Mouse (Mus musculus) cerebellum, adult 8-10 months (tissue): ENCODE data around the gene RPS10-NUDT3.
"Not testable (repeated sequence)": the region's sequence is repeated elsewhere in the genome, so short reads cannot be mapped to it uniquely, and the experiment has no call there.

ENCODE experiments used
- DNase-seq: peaks from one replicate; pipeline ENCODE4 v3.0.0; 2022

RPS10-NUDT3 gene

DNA sequence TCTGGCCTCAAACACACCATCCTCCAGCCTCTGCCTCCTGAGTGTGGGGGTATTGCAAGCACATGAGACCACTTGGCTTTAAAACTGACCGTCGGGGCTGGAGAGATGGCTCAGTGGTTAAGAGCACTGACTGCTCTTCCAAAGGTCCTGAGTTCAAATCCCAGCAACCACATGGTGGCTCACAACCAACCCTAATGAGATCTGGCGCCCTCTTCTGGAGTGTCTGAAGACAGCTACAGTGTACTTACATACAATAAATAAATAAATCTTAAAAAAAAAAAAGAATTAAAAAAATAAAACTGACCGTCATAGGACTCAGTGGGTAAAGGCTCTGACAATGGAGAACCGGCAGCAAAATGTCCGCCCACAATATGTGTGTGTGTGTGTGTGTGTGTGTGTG lies 4.8 kb upstream of the RPS10-NUDT3 start:
- not testable (repeated sequence) for DNase-seq

DNA sequence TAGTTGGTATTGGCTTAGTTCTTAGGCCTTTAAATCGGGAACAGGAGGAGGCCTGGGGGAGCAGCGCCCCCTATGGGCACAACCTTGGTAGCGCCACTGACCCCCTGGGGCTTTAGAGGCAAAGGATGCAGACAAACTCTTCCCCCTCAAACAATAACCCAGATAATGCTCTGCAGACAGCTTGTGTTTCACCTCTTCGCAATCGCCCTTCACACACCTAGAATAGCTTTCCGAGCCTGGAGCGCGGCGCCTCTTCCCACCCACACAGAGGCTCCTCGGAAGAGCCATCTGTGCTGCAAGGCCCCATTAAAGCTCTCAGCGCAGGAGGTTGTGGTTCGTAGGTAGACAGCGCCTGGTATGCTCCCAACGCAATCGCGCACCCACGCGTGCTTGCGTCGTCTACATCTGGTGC lies 3.9 kb upstream of the RPS10-NUDT3 start:
- DNase-seq: peak; percentile 77

DNA sequence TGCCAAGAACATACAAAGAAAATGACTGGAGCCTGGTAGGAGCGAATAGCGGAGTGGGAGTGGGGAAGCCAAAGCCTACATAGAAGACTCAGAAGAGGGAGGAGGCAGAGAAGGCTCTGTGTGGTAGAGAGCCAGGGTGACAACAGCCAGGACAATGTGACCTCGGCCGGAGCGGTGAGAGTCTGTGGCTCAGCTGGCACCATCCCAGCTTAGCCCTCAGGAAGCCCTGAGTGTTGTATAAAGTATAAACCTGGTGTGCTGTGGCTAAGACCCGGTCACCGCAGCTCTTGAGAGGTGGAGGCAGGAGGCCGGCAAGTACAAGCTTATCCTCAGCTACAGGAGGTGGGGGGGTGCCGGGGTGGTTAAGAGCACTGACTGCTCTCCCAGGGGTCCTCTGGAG lies 2.3 kb upstream of the RPS10-NUDT3 start:
- no peak for DNase-seq

DNA sequence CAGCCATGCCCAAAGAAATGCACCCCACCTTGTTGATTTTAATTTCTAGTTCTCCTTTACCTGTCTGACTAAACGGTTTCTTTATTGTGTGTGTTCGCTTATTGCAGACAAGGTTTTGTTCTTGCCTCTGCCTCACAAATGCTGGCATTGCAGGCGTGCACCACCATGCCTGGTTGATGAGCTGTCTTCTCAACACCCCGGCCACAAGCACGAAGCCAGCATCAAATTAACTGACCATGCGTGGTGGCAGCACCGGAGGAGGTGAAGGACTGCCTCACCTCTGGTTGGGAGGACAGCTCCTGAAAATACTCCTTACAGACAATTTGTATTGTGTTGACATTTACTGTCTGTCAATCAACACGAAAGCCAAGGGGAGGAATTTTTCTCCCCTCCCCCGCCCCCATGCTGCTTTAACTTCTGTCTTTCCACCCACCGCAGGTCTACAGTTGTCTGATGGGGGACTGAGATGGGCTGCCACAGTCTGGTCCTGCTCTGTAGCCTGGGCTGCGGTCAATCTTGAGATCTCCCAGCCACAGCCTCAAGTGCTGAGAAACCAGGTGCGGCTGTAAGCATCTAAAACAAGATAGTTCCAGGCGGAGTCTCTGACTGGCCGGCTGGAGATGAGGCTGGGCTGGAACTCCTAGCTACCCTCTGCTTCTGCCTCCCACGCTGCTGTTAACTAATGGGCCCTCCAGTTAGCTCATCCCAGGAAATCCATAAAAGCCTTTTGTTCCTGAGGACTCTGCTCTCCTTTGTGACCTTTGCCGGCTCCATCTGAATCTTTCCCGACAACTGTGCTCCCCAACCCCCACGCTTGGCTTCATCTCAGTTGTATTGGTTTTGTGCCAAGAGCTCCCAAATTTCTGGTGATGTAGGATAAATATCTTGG lies 1.4 kb upstream of the RPS10-NUDT3 start, which contains the start of gene Rps10:
Gene Rps10, minus strand, starts transcription at position 538 of the 889 bp plus-strand sequence.
- no peak for DNase-seq

DNA sequence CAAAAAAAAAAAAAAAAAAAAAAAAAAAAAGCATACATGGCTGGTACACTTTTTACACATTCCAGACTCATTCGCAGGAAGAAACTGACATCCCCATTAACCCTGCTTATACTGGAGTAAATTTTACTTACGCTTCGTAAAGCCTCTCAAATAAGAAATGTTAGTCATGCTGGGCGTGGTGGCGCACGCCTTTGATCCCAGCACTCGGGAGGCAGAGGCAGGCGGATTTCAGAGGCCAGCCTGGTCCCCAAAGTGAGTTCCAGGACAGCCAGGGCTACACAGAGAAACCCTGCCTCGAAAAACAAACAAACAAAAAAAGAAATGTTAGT lies 517 bp upstream of the RPS10-NUDT3 start:
- DNase-seq: not testable (repeated sequence)

DNA sequence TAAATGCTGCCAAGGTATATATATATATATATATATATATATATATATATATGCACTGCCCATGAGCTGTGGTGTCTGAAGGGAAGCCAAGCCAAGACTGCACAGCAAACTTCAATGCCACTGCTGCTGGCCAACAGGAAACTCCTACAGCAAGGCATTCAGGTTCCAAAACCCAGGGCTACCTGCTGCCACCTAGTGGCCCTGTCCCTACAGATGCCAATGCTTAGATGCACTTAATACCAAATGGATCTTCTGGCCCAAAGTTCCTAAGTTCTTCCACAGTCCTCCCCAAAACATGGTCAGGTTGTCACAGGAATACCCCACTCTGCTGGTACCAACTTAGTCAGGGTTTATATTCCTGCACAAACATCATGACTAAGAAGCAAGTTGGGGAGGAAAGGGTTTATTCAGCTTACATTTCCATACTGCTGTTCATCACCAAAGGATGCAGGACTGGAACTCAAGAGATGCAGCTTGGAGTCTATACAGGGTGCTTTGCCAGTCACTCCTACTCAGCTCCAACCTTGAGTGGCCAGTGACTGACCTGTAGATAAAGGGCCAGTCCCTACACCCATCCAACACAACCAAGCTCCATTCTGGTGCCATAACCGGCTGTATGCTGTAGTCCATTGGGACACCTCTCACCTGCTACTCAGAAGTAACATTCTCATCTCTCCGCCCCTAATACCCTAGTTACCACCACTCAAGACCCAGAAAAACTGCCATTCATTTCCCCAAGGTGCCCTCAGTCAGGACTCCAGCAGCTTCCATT lies 5.6 kb downstream of the RPS10-NUDT3 start:
- peak; percentile 82 for DNase-seq

DNA sequence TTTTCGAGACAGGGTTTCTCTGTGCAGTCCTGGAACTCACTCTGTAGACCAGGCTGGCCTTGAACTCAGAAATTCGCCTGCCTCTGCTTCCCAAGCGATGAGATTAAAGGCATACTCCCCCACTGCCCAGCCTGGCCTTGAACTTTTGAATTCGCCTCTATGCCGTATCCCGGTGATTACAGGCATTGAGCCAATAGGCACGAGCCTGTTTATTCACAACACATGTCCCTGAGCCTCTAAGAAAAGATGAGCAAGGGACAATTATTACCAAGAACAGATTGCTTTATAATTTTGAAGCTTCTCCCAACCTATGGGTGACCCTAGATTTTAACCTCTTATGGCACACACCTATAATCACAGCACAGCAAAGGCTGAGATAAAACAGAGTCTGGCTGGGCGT lies 6.6 kb downstream of the RPS10-NUDT3 start:
- DNase-seq: no peak

DNA sequence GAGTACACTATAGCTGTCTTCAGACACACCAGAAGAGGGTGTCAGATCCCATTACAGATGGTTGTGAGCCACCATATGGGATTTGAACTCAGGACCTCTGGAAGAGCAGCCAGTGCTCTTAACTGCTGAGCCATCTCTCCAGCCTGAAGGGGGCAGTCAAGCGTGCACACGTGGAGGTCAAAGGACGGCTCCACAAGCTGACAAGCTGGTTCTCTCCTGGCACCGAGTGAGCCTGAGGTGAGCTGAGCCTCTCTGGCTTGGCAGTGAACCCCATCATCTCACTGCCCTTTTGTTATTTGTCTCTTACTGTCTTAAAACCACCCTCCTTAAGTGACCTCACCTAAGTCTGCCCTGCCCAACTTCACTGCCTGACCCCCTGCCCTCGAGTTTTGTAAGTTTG lies 7.6 kb downstream of the RPS10-NUDT3 start:
- no peak for DNase-seq

DNA sequence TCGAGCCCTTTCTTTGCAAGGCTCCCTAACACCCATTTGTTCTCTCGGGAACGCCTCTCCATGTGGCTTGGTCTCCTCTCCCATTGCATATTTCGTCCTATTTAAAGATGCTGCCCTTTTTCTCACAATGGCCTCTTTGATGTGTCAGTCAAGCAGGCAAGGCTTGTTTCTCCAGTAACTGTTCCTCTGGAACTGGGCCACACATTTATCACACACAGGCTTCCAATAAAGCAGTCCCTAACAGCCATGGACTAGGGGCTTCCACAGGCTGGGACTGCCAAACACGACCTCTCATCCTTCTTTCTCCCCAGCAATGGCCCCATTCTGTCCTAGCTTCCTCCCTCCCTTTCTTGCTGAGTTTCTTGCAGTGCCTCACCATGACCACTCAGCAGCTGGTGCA lies 8.3 kb downstream of the RPS10-NUDT3 start:
- no peak for DNase-seq

DNA sequence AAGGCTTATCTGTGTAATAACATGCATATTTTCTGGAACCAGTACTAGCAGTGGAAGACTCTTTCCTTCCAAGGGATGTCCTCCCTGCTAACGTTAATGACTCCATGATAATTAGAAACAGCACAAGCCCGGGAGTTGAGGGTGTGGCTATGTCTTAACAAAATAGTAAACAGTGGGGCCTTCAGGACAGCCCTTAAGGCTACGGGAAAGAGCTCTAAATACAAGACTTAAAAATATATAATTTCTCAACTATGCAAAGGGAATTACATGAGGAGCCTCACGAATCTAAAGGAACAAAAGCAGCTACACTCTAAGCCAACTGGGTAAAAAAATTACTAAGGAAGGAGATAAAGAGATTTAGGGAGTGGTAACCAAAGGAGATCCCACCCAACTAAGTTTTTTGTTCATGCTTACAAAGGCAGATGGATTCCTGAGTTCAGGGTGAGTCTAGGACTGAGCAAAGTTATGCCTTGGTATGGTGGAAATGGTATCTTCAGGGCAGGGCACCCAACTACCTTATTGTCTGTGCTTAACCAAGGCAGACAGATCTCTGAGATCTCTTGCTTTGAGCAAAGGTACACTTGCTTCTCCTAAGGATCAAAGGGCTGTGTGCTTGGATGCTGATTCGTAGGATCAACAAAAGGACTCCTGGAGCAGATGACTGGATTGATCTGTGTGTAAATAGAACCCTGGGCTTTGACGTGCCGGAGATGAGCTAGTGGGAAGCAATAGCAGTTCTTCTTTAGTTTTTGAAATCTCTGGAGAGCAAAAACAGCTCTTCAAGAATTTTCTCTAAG lies 9.4 kb downstream of the RPS10-NUDT3 start:
- DNase-seq: no peak

DNA sequence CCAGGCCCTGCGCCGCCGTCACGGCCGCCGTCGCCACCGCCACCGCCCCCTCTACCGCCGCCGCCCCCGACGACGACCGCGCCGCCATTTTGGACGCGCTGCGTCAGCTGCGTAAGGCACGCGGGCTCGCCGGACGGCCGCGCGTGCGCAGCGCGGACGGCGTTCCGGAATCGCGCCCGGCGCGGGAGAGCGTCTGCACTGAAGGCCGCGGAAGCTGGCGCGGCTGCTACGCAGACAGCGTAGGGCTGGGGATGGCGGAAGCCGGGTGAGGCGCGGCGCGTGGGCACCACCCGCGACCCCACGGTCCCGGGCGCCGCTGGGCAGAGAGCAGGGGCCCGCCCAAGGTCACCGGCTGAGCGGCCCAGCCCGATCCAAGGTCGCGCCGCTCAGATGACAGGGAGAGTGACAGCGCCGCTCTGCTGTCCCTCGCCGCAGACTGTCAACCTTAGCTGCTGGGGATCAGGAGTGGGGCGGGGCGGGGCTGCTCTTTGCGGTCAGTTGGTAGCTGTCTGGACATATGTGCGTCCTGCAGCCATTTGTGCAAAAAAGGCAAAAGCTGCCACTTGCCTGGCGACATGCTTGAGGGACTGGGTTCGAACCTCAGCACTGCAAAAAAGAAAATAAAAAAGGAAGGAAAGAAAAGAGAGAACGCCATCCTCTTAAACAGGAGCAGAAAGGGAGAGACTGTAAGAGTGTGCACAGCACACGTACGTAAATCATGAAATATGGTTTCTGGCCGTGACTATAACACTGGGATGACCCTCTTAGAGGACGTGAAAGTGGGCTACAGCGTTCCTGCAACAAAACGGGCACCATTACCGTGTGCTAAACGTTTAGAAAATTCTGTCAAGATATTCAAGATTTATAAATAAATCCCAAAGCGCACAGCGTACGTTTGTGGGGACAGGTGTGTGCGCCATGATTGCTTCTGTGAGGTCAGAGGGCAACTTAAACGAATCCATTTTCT lies 11.4 kb downstream of the RPS10-NUDT3 start, which contains the start of gene Nudt3:
Gene Nudt3, minus strand, starts transcription at position 136 of the 967 bp plus-strand sequence.
- peak; percentile 93 for DNase-seq

DNA sequence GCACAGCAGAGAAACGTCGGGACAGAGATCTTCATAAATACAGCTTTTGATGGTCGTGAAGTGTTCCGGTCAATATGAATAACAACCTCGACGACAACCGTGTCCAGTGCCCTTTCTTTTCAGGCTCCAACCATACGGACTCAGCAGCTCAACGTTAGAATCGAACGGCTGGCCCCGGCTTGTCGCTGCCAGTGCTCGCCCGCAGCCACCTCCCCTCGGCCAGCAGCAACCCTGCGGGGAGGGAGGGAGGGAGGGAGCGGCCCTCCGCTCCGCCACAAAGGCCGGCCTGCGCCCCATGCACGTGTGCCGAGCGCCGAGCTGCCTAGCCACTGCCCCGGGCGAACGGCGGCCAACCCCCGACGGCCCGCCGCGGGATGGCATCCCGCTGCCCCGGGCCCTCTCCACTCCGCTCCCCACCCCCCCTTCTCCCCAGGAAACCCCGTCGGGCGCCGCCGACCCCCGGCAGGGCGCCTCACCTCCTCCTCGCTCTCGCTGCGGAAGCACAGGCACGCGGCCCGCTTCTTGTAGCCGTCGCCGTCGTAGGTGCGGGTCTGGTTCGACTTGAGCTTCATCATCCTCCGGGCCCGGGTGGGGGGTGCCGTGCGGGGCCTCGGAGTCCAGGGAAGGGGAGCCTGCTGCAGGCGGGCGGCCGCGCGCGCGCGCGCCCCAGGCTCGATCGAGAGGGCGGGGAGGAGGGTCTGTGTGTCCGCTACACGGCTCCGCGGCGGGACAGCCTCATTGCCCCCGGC lies 12.2 kb downstream of the RPS10-NUDT3 start:
- DNase-seq: no peak

DNA sequence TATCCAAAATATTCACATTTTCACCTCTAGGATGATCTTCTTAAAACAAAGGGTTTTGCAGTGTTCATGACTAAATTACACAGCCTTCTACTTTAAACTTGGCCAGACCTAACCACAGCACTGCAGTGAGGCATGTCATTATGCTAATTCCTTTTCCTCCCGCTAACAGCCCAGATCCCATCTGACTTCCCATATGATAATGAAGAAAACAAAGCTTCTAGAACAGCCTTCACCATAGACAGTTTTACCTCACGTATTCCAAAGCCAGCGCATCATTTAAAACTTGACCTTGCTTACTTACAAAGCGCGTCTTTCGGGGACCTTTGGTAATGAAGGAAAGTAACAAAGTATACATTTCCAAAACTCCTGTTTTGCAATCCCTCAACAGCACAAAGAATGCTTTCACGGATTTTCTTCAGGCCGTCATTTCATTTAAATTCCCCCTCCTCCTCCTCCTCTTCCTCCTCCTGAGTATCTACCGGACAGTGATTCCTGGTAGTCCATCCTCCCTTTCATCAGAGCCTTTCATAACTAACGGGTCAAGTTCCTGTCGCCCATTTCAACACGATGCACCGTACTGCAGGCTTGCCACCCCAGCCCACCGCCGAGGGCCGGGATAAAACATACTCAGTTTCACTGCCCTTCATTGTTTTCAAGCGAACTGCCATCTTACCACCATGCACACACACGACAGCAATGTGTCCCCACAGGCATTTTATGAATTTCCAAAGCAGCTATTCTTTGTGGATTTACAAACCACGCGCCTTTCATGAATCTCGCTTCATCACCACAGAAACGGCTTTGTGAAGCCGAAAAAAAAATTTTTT lies 13.1 kb downstream of the RPS10-NUDT3 start:
- no peak for DNase-seq

DNA sequence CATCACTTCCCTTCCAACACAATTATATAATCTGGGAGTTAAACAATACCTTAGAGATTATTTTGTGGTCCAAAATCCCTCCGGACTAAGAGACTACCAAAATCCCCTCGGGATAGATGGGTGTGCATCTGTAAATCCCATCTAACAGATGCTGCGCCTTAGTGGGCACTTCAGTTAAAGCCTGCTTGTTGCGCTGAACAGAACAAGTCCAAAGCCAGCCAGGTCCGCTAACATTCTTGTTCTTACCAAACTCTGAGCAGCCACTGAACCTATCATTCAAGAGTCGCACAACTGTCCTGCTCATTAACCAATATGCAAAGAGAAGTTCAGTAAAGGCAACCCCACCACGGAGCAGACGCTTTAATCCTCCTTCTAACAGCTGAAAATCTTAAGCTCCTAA lies 13.9 kb downstream of the RPS10-NUDT3 start:
- DNase-seq: no peak

DNA sequence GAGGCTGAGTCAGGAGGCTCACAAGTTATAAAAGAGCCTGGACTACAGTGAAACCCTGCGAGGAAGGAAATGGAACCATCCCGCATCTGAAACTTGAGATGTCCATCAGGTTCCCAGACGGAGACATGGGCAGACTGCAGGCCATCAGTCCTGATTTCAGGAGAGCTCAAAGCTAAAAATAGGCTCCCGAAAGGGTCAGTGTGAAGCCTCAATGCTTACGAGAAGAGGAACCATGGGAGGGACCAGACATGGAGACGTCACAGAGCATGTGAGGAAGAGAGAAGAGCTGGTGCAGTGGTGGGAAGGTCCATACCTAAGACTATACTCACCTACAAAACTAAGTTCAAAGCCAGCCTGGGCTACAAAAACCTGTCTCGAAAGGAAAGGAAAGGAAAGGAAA lies 19.6 kb downstream of the RPS10-NUDT3 start:
- no peak for DNase-seq

DNA sequence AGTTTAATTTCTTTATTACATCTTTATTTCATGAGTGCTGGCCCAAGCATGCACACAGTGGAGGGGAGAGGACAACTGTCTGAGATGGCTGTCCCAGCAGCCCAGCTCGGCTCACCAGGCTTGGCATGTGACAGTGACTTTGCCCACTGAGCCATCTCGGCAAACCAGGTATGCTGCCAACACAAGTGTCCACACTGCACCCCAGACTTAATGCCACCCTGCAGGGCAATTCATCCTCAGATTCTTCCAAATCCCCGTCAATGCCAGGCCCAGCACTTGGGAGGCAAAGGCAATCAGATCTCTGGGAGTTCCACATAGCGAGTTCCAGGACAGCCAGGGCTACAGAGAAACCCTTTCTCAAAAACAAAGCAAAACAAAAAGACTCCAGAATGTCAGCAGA lies 22.0 kb downstream of the RPS10-NUDT3 start:
- no peak for DNase-seq

DNA sequence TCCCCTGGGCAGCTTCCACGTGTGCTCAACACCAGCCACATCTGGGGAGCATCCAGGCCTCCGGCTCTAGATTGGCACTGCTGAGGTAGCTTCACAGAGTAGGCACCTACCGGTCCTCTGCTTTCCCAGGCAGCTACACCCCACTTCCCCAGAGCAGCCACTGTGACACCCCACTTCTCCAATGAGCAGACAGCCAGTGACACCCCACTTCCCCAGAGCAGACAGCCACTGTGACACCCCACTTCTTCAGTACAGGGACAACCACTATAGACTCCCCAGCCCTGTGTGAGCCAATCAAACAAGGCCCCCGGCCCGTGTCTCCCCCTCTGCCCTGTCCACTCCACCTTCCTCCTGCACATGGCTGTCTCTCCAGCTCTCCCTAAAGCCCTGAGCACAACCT lies 23.0 kb downstream of the RPS10-NUDT3 start:
- DNase-seq: no peak

DNA sequence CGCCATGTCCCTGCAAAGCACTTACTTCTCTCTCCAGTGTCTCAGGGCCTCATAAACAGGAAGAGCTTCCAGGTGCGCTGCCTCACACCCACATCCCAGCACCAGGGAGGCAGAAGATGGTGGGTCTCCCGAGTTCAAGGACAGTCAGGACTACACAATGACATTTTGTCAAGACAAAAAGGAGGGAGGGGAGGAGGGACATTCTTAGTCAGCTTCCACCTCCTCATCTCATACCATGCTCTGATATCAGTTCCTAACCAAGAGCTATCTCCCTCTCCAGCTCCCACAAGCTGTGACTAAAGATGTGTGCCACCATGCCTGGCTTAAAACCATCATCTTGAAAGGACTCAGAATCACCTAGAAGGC lies 23.5 kb downstream of the RPS10-NUDT3 start:
- DNase-seq: no peak

DNA sequence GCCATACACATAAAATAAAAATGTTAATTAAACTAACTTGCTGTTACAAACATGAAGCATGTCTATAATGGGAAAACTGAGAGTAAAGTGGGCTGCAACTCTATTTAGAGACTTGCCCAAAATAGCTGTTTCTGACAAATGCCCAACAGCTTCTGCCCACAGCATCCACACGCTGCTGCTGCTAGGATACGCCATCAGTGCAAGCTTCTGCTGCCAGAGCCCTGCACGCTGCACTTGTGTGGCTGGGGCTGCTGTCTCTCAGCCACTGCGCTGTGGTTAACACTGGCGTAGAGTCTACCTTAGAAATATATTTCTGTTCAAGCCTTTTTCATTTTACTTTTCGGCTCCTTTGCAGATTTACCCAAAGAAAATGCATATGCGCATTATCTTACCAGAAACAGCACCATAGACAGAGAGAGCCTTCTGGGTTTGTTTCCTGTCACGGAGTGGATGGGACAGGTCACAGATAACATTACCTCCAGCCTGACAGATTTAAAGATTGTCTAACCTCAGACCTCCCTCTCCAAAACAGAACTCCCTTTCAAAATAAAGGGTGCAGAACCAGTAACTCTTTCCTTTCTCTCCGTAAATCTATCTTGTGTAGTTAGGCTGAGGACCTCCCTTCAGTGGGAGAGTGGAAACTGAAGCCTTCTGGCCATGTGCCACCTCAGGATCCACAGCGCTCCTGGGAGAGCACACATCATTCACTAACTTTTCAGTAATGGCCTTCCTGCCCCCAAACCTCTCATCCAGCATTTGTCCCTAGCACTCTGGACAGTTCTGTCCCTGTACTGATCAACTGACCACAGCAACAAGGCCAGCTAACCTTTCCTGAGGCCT lies 24.1 kb downstream of the RPS10-NUDT3 start:
- no peak for DNase-seq
